Mouse (Mus musculus): ENCODE results near the gene Gpr180.

GRCm38 (mm10) chr14:118179251-118179650 is 42.3 kb downstream of the Gpr180 start:
- TF ChIP-seq POLR2A (IDR thresholded peaks at IDR 0.05; ENCODE audit: borderline replicate concordance, extremely low read depth, low read depth, low read length) (no peak), CTCF (IDR thresholded peaks at IDR 0.05; ENCODE audit: insufficient read depth, low read length) (no peak)
